Mouse (Mus musculus): Measurements from ENCODE around the gene Asna1. TPM values are rescaled to one million over a fixed set of nuclear protein-coding genes. Genes with fewer than 3 reads are reported as not detected.
A peak's percentile ranks its signal among the peaks of the same experiment; 100 is the strongest.

Asna1 gene
- polyA plus RNA-seq, 1 experiment from 2014 or later, result 121 TPM

GRCm38 (mm10) chr8:84987388-84987787, 37.7 kb downstream of the Asna1 start:
- ATAC-seq (ENCODE audit: low FRiP score) (no peak), DNase-seq (ENCODE audit: low spot score) (no peak)
- Histone ChIP-seq H3K4me1 (replicated peaks; ENCODE audit: control insufficient read depth, insufficient read depth, low read length) (peaks cover 24% of the 10 kb centered on the region), H3K4me2 (replicated peaks) (no peak overlapping the region), H3K9me3 (ENCODE audit: control insufficient read depth, low read length) (no peaks in the 10 kb centered on the region), H3K36me3 (replicated peaks; ENCODE audit: control insufficient read depth, insufficient read depth) (no peaks in the 10 kb centered on the region), H3K9ac (no peak overlapping the region), H3K27ac (no peak overlapping the region), H3K4me3 (replicated peaks; ENCODE audit: low read length) (no peak overlapping the region), H3K27me3 (ENCODE audit: control insufficient read depth, insufficient read depth, low read length) (peaks cover 25% of the 10 kb centered on the region)
- 85% methylated on average over 5 of the region's 5 CpGs for WGBS

DNA sequence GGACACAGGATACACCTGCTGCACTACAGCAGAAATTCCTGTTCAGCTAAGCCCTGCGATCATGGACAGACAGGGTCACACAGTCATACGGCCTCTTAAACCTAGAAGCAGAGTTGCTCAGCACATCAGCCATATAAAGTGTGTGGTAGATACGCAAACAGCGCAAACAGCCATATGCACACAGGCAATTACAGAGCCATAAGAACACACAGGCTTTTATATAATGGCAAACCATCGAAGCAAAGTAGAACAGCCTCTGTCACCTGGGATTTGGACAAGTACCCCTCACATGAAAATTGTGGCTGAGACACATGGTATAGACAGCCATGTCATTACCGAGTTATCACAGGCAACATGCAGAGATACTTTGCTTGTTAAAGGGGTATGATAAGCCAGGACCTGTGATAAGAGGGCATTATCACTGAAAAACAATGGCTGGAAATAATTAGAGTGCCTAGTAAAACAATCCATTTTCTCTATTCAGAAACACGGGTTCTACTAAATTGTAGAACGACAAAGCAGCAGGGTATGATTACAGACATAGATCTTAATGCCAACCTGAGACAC, 38.6 kb downstream of the Asna1 start:
- Histone ChIP-seq H3K9me3 (ENCODE audit: control insufficient read depth, low read length) (no peaks in the 10 kb centered on the region), H3K4me2 (replicated peaks) (peak overlapping the region; percentile 89), H3K36me3 (replicated peaks; ENCODE audit: control insufficient read depth, insufficient read depth) (no peaks in the 10 kb centered on the region), H3K27ac (peak overlapping the region; percentile 73), H3K4me1 (replicated peaks; ENCODE audit: control insufficient read depth, insufficient read depth, low read length) (peaks cover 24% of the 10 kb centered on the region), H3K27me3 (ENCODE audit: control insufficient read depth, insufficient read depth, low read length) (peaks cover 25% of the 10 kb centered on the region), H3K9ac (peak overlapping the region; percentile 58), H3K4me3 (replicated peaks; ENCODE audit: low read length) (peak overlapping the region; percentile 48)
- DNase-seq (ENCODE audit: low spot score) (no peak), ATAC-seq (ENCODE audit: low FRiP score) (no peak)
- WGBS, result 35% methylated on average over 8 of the region's 8 CpGs

- H3K4me2 ChIP-seq (replicated peaks), result peak overlapping the region; percentile 89
- peak; percentile 82 for DNase-seq (ENCODE audit: low spot score)
- H3K27ac ChIP-seq, result peak overlapping the region; percentile 73
- peak overlapping the region; percentile 48 for H3K4me3 ChIP-seq (replicated peaks; ENCODE audit: low read length)
- ATAC-seq (ENCODE audit: low FRiP score), result peak; percentile 32
- no peaks in the 10 kb centered on the region for H3K36me3 ChIP-seq (replicated peaks; ENCODE audit: control insufficient read depth, insufficient read depth)
- no peaks in the 10 kb centered on the region for H3K9me3 ChIP-seq (ENCODE audit: control insufficient read depth, low read length)
- peaks cover 26% of the 10 kb centered on the region for H3K4me1 ChIP-seq (replicated peaks; ENCODE audit: control insufficient read depth, insufficient read depth, low read length)
- H3K27me3 ChIP-seq (ENCODE audit: control insufficient read depth, insufficient read depth, low read length), result peaks cover 25% of the 10 kb centered on the region
- under 1% methylated on average over 50 of the region's 53 CpGs for WGBS
- H3K9ac ChIP-seq, result peak overlapping the region; percentile 58
Measured at GRCm38 (mm10) chr8:84985684-84986378, 39.2 kb downstream of the Asna1 start.

- H3K36me3 ChIP-seq (replicated peaks; ENCODE audit: control insufficient read depth, insufficient read depth), result no peaks in the 10 kb centered on the region
- peak overlapping the region; percentile 48 for H3K4me3 ChIP-seq (replicated peaks; ENCODE audit: low read length)
- peaks cover 25% of the 10 kb centered on the region for H3K27me3 ChIP-seq (ENCODE audit: control insufficient read depth, insufficient read depth, low read length)
- peak overlapping the region; percentile 73 for H3K27ac ChIP-seq
- DNase-seq (ENCODE audit: low spot score) (no peak), ATAC-seq (ENCODE audit: low FRiP score) (no peak)
- no peaks in the 10 kb centered on the region for H3K9me3 ChIP-seq (ENCODE audit: control insufficient read depth, low read length)
- peak overlapping the region; percentile 89 for H3K4me2 ChIP-seq (replicated peaks)
- H3K4me1 ChIP-seq (replicated peaks; ENCODE audit: control insufficient read depth, insufficient read depth, low read length), result peaks cover 31% of the 10 kb centered on the region
- under 1% methylated on average over 23 of the region's 23 CpGs for WGBS
- peak overlapping the region; percentile 58 for H3K9ac ChIP-seq
Measured at GRCm38 (mm10) chr8:84985049-84985683, 39.9 kb downstream of the Asna1 start.

- no peaks in the 10 kb centered on the region for H3K36me3 ChIP-seq (replicated peaks; ENCODE audit: control insufficient read depth, insufficient read depth)
- ATAC-seq (ENCODE audit: low FRiP score) (no peak), DNase-seq (ENCODE audit: low spot score) (no peak)
- peak overlapping the region; percentile 58; the same call in 1 of the 2 replicates for H3K9ac ChIP-seq
- peak overlapping the region; percentile 48; the same call in 1 of the 2 replicates for H3K4me3 ChIP-seq (replicated peaks; ENCODE audit: low read length)
- peaks cover 25% of the 10 kb centered on the region for H3K27me3 ChIP-seq (ENCODE audit: control insufficient read depth, insufficient read depth, low read length)
- 15% methylated on average over 16 of the region's 16 CpGs for WGBS
- H3K27ac ChIP-seq, result peak overlapping the region; percentile 44
- H3K9me3 ChIP-seq (ENCODE audit: control insufficient read depth, low read length), result no peaks in the 10 kb centered on the region
- H3K4me2 ChIP-seq (replicated peaks), result peak overlapping the region; percentile 89
- peaks cover 32% of the 10 kb centered on the region for H3K4me1 ChIP-seq (replicated peaks; ENCODE audit: control insufficient read depth, insufficient read depth, low read length)
Measured at GRCm38 (mm10) chr8:84984294-84985048, 40.6 kb downstream of the Asna1 start.

DNA sequence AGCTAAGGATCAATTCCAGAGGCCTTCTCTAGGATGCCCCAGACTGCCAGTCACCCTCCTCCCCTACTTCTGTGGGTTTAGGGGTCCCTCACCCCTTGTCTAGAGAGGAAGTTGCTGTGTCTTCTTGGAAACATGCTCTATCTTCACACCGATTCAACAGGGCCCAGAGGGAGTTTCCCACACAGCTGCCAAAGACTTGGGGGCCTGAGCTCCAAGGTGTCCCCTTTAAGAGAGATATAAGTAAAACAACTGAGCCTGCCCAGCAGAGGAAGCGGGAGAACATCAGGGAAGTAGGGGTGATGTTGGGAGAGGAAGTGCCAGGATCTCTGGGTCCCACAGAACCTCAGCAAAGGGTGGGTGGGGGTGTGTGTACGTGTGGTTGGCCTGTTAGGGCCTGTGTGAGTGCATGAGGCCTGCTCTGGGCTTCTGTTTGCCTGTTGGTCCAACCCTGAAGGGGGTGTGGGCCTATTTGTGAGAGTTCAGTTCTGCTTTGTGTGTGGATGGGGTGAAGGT, 42.5 kb downstream of the Asna1 start:
- WGBS, result 69% methylated on average over 3 of the region's 3 CpGs
- H3K4me1 ChIP-seq (replicated peaks; ENCODE audit: control insufficient read depth, insufficient read depth, low read length), result peaks cover 41% of the 10 kb centered on the region
- H3K27ac ChIP-seq, result no peak overlapping the region
- no peak overlapping the region for H3K4me2 ChIP-seq (replicated peaks)
- DNase-seq (ENCODE audit: low spot score), result no peak
- no peak overlapping the region for H3K9ac ChIP-seq
- peaks cover 23% of the 10 kb centered on the region for H3K27me3 ChIP-seq (ENCODE audit: control insufficient read depth, insufficient read depth, low read length)
- no peaks in the 10 kb centered on the region for H3K9me3 ChIP-seq (ENCODE audit: control insufficient read depth, low read length)
- no peaks in the 10 kb centered on the region for H3K36me3 ChIP-seq (replicated peaks; ENCODE audit: control insufficient read depth, insufficient read depth)
- no peak overlapping the region for H3K4me3 ChIP-seq (replicated peaks; ENCODE audit: low read length)
- ATAC-seq (ENCODE audit: low FRiP score), result no peak

GRCm38 (mm10) chr8:84981644-84982498, 43.2 kb downstream of the Asna1 start:
- Histone ChIP-seq H3K27ac (peak overlapping the region; percentile 15; the same call in 1 of the 2 replicates), H3K36me3 (replicated peaks; ENCODE audit: control insufficient read depth, insufficient read depth) (no peaks in the 10 kb centered on the region), H3K9ac (no peak overlapping the region), H3K27me3 (ENCODE audit: control insufficient read depth, insufficient read depth, low read length) (peaks cover 17% of the 10 kb centered on the region), H3K4me3 (replicated peaks; ENCODE audit: low read length) (no peak overlapping the region), H3K9me3 (ENCODE audit: control insufficient read depth, low read length) (no peaks in the 10 kb centered on the region), H3K4me1 (replicated peaks; ENCODE audit: control insufficient read depth, insufficient read depth, low read length) (peaks cover 46% of the 10 kb centered on the region), H3K4me2 (replicated peaks) (no peak overlapping the region)
- DNase-seq (ENCODE audit: low spot score) (no peak), ATAC-seq (ENCODE audit: low FRiP score) (no peak)
- WGBS, result 84% methylated on average over 15 of the region's 15 CpGs

- H3K27me3 ChIP-seq (ENCODE audit: control insufficient read depth, insufficient read depth, low read length), result peaks cover 17% of the 10 kb centered on the region
- no peaks in the 10 kb centered on the region for H3K9me3 ChIP-seq (ENCODE audit: control insufficient read depth, low read length)
- ATAC-seq (ENCODE audit: low FRiP score) (no peak), DNase-seq (ENCODE audit: low spot score) (peak; percentile 57)
- H3K4me3 ChIP-seq (replicated peaks; ENCODE audit: low read length), result no peak overlapping the region
- H3K9ac ChIP-seq, result no peak overlapping the region
- H3K4me1 ChIP-seq (replicated peaks; ENCODE audit: control insufficient read depth, insufficient read depth, low read length), result peaks cover 55% of the 10 kb centered on the region
- peak overlapping the region; percentile 97 for H3K4me2 ChIP-seq (replicated peaks)
- WGBS, result 29% methylated on average over 11 of the region's 11 CpGs
- H3K36me3 ChIP-seq (replicated peaks; ENCODE audit: control insufficient read depth, insufficient read depth), result no peaks in the 10 kb centered on the region
- H3K27ac ChIP-seq, result peak overlapping the region; percentile 49; the same call in 1 of the 2 replicates
Measured at GRCm38 (mm10) chr8:84980622-84981358, 44.3 kb downstream of the Asna1 start.
